Mouse (Mus musculus): ENCODE results near the gene Abca1. TPM values are rescaled to one million over a fixed set of nuclear protein-coding genes. Genes with fewer than 3 reads are reported as not detected.

The Abca1 gene
- total RNA-seq, 1 experiment from 2014 or later: 86.1 TPM

DNA sequence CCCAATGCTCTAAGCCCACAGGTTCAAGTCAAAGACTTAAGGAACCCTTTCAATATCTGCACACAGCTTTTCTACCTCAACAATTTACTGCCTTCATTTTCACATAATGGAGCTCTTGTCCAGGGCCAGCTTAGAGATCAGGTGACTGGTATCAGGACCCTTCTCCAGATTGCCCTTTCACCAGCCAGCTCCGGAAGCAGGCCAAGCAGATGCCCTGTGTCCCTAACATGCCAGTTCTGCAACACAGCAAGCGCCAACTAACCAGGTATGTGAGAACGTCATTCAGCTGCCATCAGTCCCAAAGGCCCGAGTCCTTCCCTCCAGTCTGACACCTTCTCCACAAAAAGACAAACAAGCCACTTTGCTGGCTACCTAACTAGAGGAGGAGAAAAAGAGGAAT, 6.6 kb downstream of the Abca1 start:
- ATAC-seq (ENCODE audit: extremely low read depth, insufficient number of reproducible peaks, low FRiP score, poor library complexity, severe bottlenecking): no peak

GRCm38 (mm10) chr4:53152655-53153054, 7.0 kb downstream of the Abca1 start:
- no peak for ATAC-seq (ENCODE audit: extremely low read depth, insufficient number of reproducible peaks, low FRiP score, poor library complexity, severe bottlenecking)

- 0 out of 2 replicates have a peak, but pooled peaks have one; percentile 18 for ATAC-seq (ENCODE audit: extremely low read depth, insufficient number of reproducible peaks, low FRiP score, poor library complexity, severe bottlenecking)
Observed at GRCm38 (mm10) chr4:53150516-53150915, 9.2 kb downstream of the Abca1 start.

GRCm38 (mm10) chr4:53149644-53150043, 10.1 kb downstream of the Abca1 start:
- ATAC-seq (ENCODE audit: extremely low read depth, insufficient number of reproducible peaks, low FRiP score, poor library complexity, severe bottlenecking): no peak

DNA sequence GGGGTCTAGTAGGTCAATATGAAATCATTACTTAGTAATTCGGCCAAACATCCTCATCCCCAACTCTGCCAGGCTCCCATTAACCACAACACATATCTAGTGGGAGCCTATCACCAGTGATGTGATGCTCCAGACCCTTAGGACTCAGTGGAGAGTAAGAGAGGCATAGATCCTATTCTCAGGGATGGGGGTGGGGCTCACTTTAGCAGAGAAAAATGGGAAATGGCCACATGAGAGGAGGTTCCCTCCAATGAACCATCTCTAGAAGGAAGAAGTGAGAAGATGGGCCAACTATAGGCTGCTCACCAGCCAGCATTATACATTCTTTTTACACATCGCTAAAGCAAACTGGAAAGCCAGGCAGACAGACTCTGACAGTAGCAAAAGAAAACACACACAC, 10.9 kb downstream of the Abca1 start:
- ATAC-seq (ENCODE audit: extremely low read depth, insufficient number of reproducible peaks, low FRiP score, poor library complexity, severe bottlenecking): no peak

GRCm38 (mm10) chr4:53147454-53147853, 12.2 kb downstream of the Abca1 start:
- ATAC-seq (ENCODE audit: extremely low read depth, insufficient number of reproducible peaks, low FRiP score, poor library complexity, severe bottlenecking): no peak

- no peak for ATAC-seq (ENCODE audit: extremely low read depth, insufficient number of reproducible peaks, low FRiP score, poor library complexity, severe bottlenecking)
Observed at GRCm38 (mm10) chr4:53147046-53147445, 12.6 kb downstream of the Abca1 start.

GRCm38 (mm10) chr4:53146227-53146949, 13.3 kb downstream of the Abca1 start:
- no peak for ATAC-seq (ENCODE audit: extremely low read depth, insufficient number of reproducible peaks, low FRiP score, poor library complexity, severe bottlenecking)

GRCm38 (mm10) chr4:53145434-53146168, 14.1 kb downstream of the Abca1 start:
- ATAC-seq (ENCODE audit: extremely low read depth, insufficient number of reproducible peaks, low FRiP score, poor library complexity, severe bottlenecking): no peak

- ATAC-seq (ENCODE audit: extremely low read depth, insufficient number of reproducible peaks, low FRiP score, poor library complexity, severe bottlenecking): no peak
Observed at GRCm38 (mm10) chr4:53144571-53144970, 15.1 kb downstream of the Abca1 start.

- ATAC-seq (ENCODE audit: extremely low read depth, insufficient number of reproducible peaks, low FRiP score, poor library complexity, severe bottlenecking): no peak
Observed at GRCm38 (mm10) chr4:53144021-53144420, 15.7 kb downstream of the Abca1 start.

DNA sequence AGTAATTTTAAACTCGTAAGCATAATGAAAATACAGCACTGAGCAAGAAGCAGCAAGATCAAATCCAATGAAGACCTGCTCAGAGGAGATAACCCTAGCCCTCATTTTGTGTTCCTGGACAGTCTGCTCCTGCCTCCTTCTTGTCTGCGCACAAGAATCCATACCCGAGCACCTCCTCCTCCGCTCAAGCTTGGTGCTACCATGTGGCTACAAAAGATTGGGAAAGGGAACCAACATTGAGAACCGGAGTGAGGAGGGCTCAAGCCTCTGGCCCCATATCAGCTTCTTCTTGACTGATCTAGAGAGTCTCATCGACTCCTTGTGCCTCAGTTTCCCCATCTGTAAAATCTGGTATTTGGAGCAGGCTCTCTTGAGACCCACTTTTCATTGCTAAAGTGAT, 19.0 kb downstream of the Abca1 start:
- no peak for ATAC-seq (ENCODE audit: extremely low read depth, insufficient number of reproducible peaks, low FRiP score, poor library complexity, severe bottlenecking)

- ATAC-seq (ENCODE audit: extremely low read depth, insufficient number of reproducible peaks, low FRiP score, poor library complexity, severe bottlenecking): no peak
Observed at GRCm38 (mm10) chr4:53139495-53139894, 20.2 kb downstream of the Abca1 start.

- no peak for ATAC-seq (ENCODE audit: extremely low read depth, insufficient number of reproducible peaks, low FRiP score, poor library complexity, severe bottlenecking)
Observed at GRCm38 (mm10) chr4:53138974-53139373, 20.7 kb downstream of the Abca1 start.

- ATAC-seq (ENCODE audit: extremely low read depth, insufficient number of reproducible peaks, low FRiP score, poor library complexity, severe bottlenecking): no peak
Observed at GRCm38 (mm10) chr4:53137087-53137486, 22.6 kb downstream of the Abca1 start.

GRCm38 (mm10) chr4:53134816-53135215, 24.9 kb downstream of the Abca1 start:
- ATAC-seq (ENCODE audit: extremely low read depth, insufficient number of reproducible peaks, low FRiP score, poor library complexity, severe bottlenecking): no peak

GRCm38 (mm10) chr4:53133995-53134394, 25.7 kb downstream of the Abca1 start:
- no peak for ATAC-seq (ENCODE audit: extremely low read depth, insufficient number of reproducible peaks, low FRiP score, poor library complexity, severe bottlenecking)

DNA sequence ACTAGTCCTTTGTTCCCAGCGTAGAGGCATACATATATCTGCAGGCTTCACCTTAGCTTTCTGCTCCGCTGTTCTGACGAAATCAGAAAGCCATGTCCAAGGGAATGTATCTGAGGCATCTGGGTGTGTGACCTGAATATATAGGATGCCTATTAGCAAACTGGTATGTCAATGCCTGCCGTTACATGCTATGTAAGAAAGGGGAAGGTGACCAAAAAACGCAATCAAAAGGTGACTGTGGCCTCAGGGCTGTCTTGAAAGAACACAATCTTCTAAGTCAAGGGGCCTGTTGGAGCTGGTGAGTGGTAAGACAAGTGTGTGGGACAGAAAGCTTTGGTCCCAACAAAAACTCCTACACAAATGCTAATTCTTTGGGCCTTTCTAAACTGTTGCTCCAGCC, 28.2 kb downstream of the Abca1 start:
- no peak for ATAC-seq (ENCODE audit: extremely low read depth, insufficient number of reproducible peaks, low FRiP score, poor library complexity, severe bottlenecking)

GRCm38 (mm10) chr4:53130622-53131517, 28.8 kb downstream of the Abca1 start:
- no peak for ATAC-seq (ENCODE audit: extremely low read depth, insufficient number of reproducible peaks, low FRiP score, poor library complexity, severe bottlenecking)
